Mouse (Mus musculus) spleen, postnatal 10 days (tissue): ENCODE measurements around the gene Bpifb9b.
"Not testable (repeated sequence)": the region's sequence is repeated elsewhere in the genome, so short reads cannot be mapped to it uniquely, and the experiment has no call there.

ENCODE experiments used
- DNase-seq, 2 experiments: peaks; one replicate each; pipeline ENCODE4 v3.0.0; 2021 to 2022; ENCODE audit warnings: low spot score in 2 of 2

The Bpifb9b gene

GRCm38 (mm10) chr2:154306927-154307326, at the start of gene Bpifb9b:
Gene Bpifb9b, plus strand, starts transcription at chr2:154307227.
- DNase-seq, result not testable (repeated sequence)

GRCm38 (mm10) chr2:154257554-154257953, 49.5 kb upstream of the Bpifb9b start, which contains the start of gene Bpifb9a:
Gene Bpifb9a, plus strand, starts transcription at chr2:154257854.
- not testable (repeated sequence) for DNase-seq

GRCm38 (mm10) chr2:154264397-154264796, 42.6 kb upstream of the Bpifb9b start:
- not testable (repeated sequence) for DNase-seq

- not testable (repeated sequence) for DNase-seq
Measured at GRCm38 (mm10) chr2:154291866-154292265, 15.2 kb upstream of the Bpifb9b start.

- DNase-seq, result no peak
Measured at GRCm38 (mm10) chr2:154292833-154293232, 14.2 kb upstream of the Bpifb9b start.

- peak; percentile 31 to 64 for DNase-seq
Measured at GRCm38 (mm10) chr2:154294746-154295145, 12.3 kb upstream of the Bpifb9b start.

- peak; percentile 64 to 89 for DNase-seq
Measured at GRCm38 (mm10) chr2:154300496-154300895, 6.5 kb upstream of the Bpifb9b start.

GRCm38 (mm10) chr2:154301763-154302162, 5.3 kb upstream of the Bpifb9b start:
- no peak for DNase-seq

GRCm38 (mm10) chr2:154304604-154305003, 2.4 kb upstream of the Bpifb9b start:
- not testable (repeated sequence) for DNase-seq

GRCm38 (mm10) chr2:154313771-154314170, 6.7 kb downstream of the Bpifb9b start:
- not testable (repeated sequence) for DNase-seq

- peak in 1 of 2 experiments; percentile 49 for DNase-seq
Measured at GRCm38 (mm10) chr2:154326852-154327251, 19.8 kb downstream of the Bpifb9b start.

GRCm38 (mm10) chr2:154335572-154335971, 28.5 kb downstream of the Bpifb9b start:
- DNase-seq, result no peak

- no peak for DNase-seq
Measured at GRCm38 (mm10) chr2:154338161-154338560, 31.1 kb downstream of the Bpifb9b start.

GRCm38 (mm10) chr2:154339356-154339755, 32.3 kb downstream of the Bpifb9b start:
- DNase-seq, result no peak

GRCm38 (mm10) chr2:154348152-154348551, 41.1 kb downstream of the Bpifb9b start:
- no peak for DNase-seq

GRCm38 (mm10) chr2:154354000-154354425, 47.0 kb downstream of the Bpifb9b start:
- DNase-seq, result not testable (repeated sequence)

- no peak for DNase-seq
Measured at GRCm38 (mm10) chr2:154367510-154367909, 60.5 kb downstream of the Bpifb9b start.
